Mouse (Mus musculus): ENCODE results near the gene Afm. TPM values are rescaled to one million over a fixed set of nuclear protein-coding genes. Genes with fewer than 3 reads are reported as not detected.

Afm gene
- polyA plus RNA-seq (2015; fragmentation: Nextera tagmentation; extraction: Ambion mirVana): 34.3 and 34.6 TPM in 2 replicates

- 54% methylated on average over 6 of the region's 6 CpGs for WGBS (ENCODE audit: insufficient replicate concordance)
- Histone ChIP-seq H3K9me3 (replicated peaks; ENCODE audit: control insufficient read depth, low read length) (no peaks in the 10 kb centered on the region), H3K9ac (ENCODE audit: low read depth, low read length) (no peak within 1 kb of the TSS), H3K27ac (ENCODE audit: low read length) (no peak within 1 kb of the TSS), H3K4me3 (ENCODE audit: low read depth, low read length) (no peak within 1 kb of the TSS; the same call in 1 of the 2 replicates), H3K36me3 (ENCODE audit: control insufficient read depth, insufficient read depth) (no peaks in the 10 kb centered on the region), H3K27me3 (ENCODE audit: control insufficient read depth, insufficient read depth, low read depth, low read length) (no peaks in the 10 kb centered on the region), H3K4me1 (ENCODE audit: control insufficient read depth, low read depth, low read length) (no peaks in the 10 kb centered on the region), H3K4me2 (ENCODE audit: low read depth, low read length) (peak within 1 kb of the TSS; percentile 36; the same call in 1 of the 2 replicates)
- peak; percentile 51; the same call in 1 of the 2 replicates for ATAC-seq (ENCODE audit: low read depth)
These were observed at the start of gene Afm for GRCm38 (mm10) chr5:90518356-90519100. Afm (plus strand) TSS chr5:90518932.

GRCm38 (mm10) chr5:90470836-90471235, 47.9 kb upstream of the Afm start:
- Histone ChIP-seq H3K9me3 (replicated peaks; ENCODE audit: control insufficient read depth, low read length) (no peaks in the 10 kb centered on the region), H3K36me3 (ENCODE audit: control insufficient read depth, insufficient read depth) (no peaks in the 10 kb centered on the region), H3K9ac (ENCODE audit: low read depth, low read length) (no peak overlapping the region), H3K4me3 (ENCODE audit: low read depth, low read length) (no peak overlapping the region), H3K4me1 (ENCODE audit: control insufficient read depth, low read depth, low read length) (no peaks in the 10 kb centered on the region), H3K27ac (ENCODE audit: low read length) (no peak overlapping the region), H3K27me3 (ENCODE audit: control insufficient read depth, insufficient read depth, low read depth, low read length) (no peaks in the 10 kb centered on the region), H3K4me2 (ENCODE audit: low read depth, low read length) (no peak overlapping the region)
- WGBS (ENCODE audit: insufficient replicate concordance): 60% methylated on average over 3 of the region's 3 CpGs
- ATAC-seq (ENCODE audit: low read depth): no peak

GRCm38 (mm10) chr5:90473902-90474301, 44.8 kb upstream of the Afm start:
- no peak for ATAC-seq (ENCODE audit: low read depth)
- Histone ChIP-seq H3K4me2 (ENCODE audit: low read depth, low read length) (no peak overlapping the region), H3K9me3 (replicated peaks; ENCODE audit: control insufficient read depth, low read length) (no peaks in the 10 kb centered on the region), H3K9ac (ENCODE audit: low read depth, low read length) (no peak overlapping the region), H3K36me3 (ENCODE audit: control insufficient read depth, insufficient read depth) (no peaks in the 10 kb centered on the region), H3K4me3 (ENCODE audit: low read depth, low read length) (no peak overlapping the region), H3K27ac (ENCODE audit: low read length) (no peak overlapping the region), H3K4me1 (ENCODE audit: control insufficient read depth, low read depth, low read length) (no peaks in the 10 kb centered on the region), H3K27me3 (ENCODE audit: control insufficient read depth, insufficient read depth, low read depth, low read length) (no peaks in the 10 kb centered on the region)
- WGBS (ENCODE audit: insufficient replicate concordance): 56% methylated on average over 4 of the region's 4 CpGs

- H3K27me3 ChIP-seq (ENCODE audit: control insufficient read depth, insufficient read depth, low read depth, low read length): no peaks in the 10 kb centered on the region
- H3K4me1 ChIP-seq (ENCODE audit: control insufficient read depth, low read depth, low read length): no peaks in the 10 kb centered on the region
- ATAC-seq (ENCODE audit: low read depth): no peak
- 67% methylated on average over 5 of the region's 5 CpGs for WGBS (ENCODE audit: insufficient replicate concordance)
- no peaks in the 10 kb centered on the region for H3K36me3 ChIP-seq (ENCODE audit: control insufficient read depth, insufficient read depth)
- no peaks in the 10 kb centered on the region for H3K9me3 ChIP-seq (replicated peaks; ENCODE audit: control insufficient read depth, low read length)
- H3K4me3 ChIP-seq (ENCODE audit: low read depth, low read length): no peak overlapping the region
- no peak overlapping the region for H3K9ac ChIP-seq (ENCODE audit: low read depth, low read length)
- no peak overlapping the region for H3K27ac ChIP-seq (ENCODE audit: low read length)
- no peak overlapping the region for H3K4me2 ChIP-seq (ENCODE audit: low read depth, low read length)
These were observed 44.4 kb upstream of the Afm start for GRCm38 (mm10) chr5:90474369-90474768.

GRCm38 (mm10) chr5:90476741-90477140, 42.0 kb upstream of the Afm start:
- Histone ChIP-seq H3K4me2 (ENCODE audit: low read depth, low read length) (no peak overlapping the region), H3K27ac (ENCODE audit: low read length) (no peak overlapping the region), H3K4me1 (ENCODE audit: control insufficient read depth, low read depth, low read length) (no peaks in the 10 kb centered on the region), H3K9me3 (replicated peaks; ENCODE audit: control insufficient read depth, low read length) (no peaks in the 10 kb centered on the region), H3K4me3 (ENCODE audit: low read depth, low read length) (no peak overlapping the region), H3K9ac (ENCODE audit: low read depth, low read length) (no peak overlapping the region), H3K27me3 (ENCODE audit: control insufficient read depth, insufficient read depth, low read depth, low read length) (no peaks in the 10 kb centered on the region), H3K36me3 (ENCODE audit: control insufficient read depth, insufficient read depth) (no peaks in the 10 kb centered on the region)
- WGBS (ENCODE audit: insufficient replicate concordance): 61% methylated on average over 3 of the region's 3 CpGs
- ATAC-seq (ENCODE audit: low read depth): no peak

DNA sequence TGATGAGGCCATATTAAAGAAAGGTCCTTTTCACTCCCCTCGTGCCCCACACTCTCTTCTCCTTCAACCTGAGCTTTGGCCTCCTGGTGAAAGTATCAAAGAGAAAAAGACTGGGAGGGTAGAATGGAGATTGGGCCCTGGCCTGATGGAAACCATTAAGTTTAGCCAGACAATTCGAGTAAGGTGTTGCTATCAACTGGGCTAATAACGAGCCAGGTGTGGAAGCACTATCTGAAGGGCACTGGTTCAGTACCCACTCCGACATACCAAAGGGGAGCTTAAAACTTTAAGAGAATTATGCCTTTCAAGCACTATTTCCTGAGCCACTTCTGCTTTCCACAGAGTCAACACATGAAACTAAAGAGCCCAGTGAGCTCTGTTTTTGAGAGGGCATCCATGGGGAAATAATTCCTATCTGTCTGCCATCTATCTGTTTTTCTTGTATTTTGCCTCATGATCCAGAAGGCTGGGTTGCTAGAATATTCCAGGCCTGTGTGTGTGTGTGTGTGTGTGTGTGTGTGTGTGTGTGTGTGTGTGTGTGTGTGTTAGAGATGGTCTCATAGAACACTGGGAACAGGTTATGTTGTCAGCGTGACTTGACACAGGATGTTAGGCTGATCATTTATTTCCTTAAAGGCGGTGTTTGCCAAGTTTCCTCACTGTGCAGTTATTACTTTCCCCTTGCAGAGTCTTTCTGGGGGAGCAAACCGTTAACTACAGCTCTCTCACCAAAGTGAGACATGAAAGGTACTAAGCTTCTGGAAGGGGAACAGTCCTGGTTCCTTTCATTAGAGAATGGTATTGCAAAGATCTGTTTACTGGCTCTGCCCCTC, 41.2 kb upstream of the Afm start:
- H3K36me3 ChIP-seq (ENCODE audit: control insufficient read depth, insufficient read depth): no peaks in the 10 kb centered on the region
- no peaks in the 10 kb centered on the region for H3K9me3 ChIP-seq (replicated peaks; ENCODE audit: control insufficient read depth, low read length)
- H3K27me3 ChIP-seq (ENCODE audit: control insufficient read depth, insufficient read depth, low read depth, low read length): no peaks in the 10 kb centered on the region
- WGBS (ENCODE audit: insufficient replicate concordance): 27% methylated on average over 7 of the region's 7 CpGs
- H3K4me3 ChIP-seq (ENCODE audit: low read depth, low read length): no peak overlapping the region
- no peak overlapping the region for H3K27ac ChIP-seq (ENCODE audit: low read length)
- H3K4me2 ChIP-seq (ENCODE audit: low read depth, low read length): no peak overlapping the region
- ATAC-seq (ENCODE audit: low read depth): peak; percentile 51
- no peaks in the 10 kb centered on the region for H3K4me1 ChIP-seq (ENCODE audit: control insufficient read depth, low read depth, low read length)
- no peak overlapping the region for H3K9ac ChIP-seq (ENCODE audit: low read depth, low read length)

- ATAC-seq (ENCODE audit: low read depth): no peak
- H3K9me3 ChIP-seq (replicated peaks; ENCODE audit: control insufficient read depth, low read length): no peaks in the 10 kb centered on the region
- peak overlapping the region; percentile 7; the same call in 1 of the 2 replicates for H3K27ac ChIP-seq (ENCODE audit: low read length)
- H3K4me1 ChIP-seq (ENCODE audit: control insufficient read depth, low read depth, low read length): no peaks in the 10 kb centered on the region; the same call in none of the 2 replicates
- no peak overlapping the region for H3K4me3 ChIP-seq (ENCODE audit: low read depth, low read length)
- WGBS (ENCODE audit: insufficient replicate concordance): 15% methylated on average over 1 of the region's 1 CpGs
- no peak overlapping the region for H3K9ac ChIP-seq (ENCODE audit: low read depth, low read length)
- H3K4me2 ChIP-seq (ENCODE audit: low read depth, low read length): no peak overlapping the region
- H3K27me3 ChIP-seq (ENCODE audit: control insufficient read depth, insufficient read depth, low read depth, low read length): no peaks in the 10 kb centered on the region
- H3K36me3 ChIP-seq (ENCODE audit: control insufficient read depth, insufficient read depth): no peaks in the 10 kb centered on the region
These were observed 39.8 kb upstream of the Afm start for GRCm38 (mm10) chr5:90478886-90479285.

DNA sequence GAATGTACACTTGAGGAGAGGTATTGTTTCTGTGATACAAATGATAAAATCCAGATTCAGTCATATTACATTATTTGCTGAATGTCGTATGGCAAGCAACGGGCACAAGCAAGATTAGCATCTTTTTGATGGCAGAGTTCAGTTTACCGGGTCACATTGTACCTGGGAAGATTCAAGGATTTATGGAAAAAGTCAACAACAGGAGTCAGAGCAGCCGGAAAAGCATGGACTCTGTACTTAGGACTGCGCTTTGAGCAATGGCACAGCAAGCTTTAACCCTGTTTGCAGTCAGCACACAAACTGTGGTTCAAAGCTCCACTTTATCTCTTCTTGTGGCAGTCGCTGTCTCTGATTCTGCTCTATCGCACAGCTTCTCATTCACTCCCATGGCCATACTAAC, 33.1 kb upstream of the Afm start:
- 60% methylated on average over 7 of the region's 7 CpGs for WGBS (ENCODE audit: insufficient replicate concordance)
- Histone ChIP-seq H3K36me3 (ENCODE audit: control insufficient read depth, insufficient read depth) (no peaks in the 10 kb centered on the region), H3K27ac (ENCODE audit: low read length) (peak overlapping the region; percentile 74)

DNA sequence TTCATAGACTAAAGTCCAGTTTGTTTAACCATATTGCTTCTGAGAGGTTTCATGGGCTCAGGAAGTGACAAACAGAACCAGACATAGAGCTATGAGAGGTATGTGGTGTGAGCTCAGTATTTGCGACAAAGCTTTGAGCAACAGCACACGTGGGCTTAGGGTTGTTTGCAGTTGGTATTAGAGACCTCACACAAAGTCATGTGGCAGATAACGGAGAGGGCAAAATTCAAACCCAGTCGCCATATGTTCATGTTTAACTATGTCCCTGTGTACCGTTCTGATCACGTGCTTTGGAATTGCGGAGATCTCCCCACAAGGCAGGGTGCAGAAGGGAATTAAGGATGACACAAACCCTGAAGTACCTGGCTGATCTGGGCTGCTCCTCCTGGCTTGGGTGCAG, 30.4 kb upstream of the Afm start:
- 56% methylated on average over 7 of the region's 7 CpGs for WGBS (ENCODE audit: insufficient replicate concordance)
- Histone ChIP-seq H3K27me3 (ENCODE audit: control insufficient read depth, insufficient read depth, low read depth, low read length) (no peaks in the 10 kb centered on the region), H3K9ac (ENCODE audit: low read depth, low read length) (no peak overlapping the region), H3K27ac (ENCODE audit: low read length) (peak overlapping the region; percentile 77), H3K4me1 (ENCODE audit: control insufficient read depth, low read depth, low read length) (no peaks in the 10 kb centered on the region; the same call in none of the 2 replicates), H3K9me3 (replicated peaks; ENCODE audit: control insufficient read depth, low read length) (no peaks in the 10 kb centered on the region), H3K36me3 (ENCODE audit: control insufficient read depth, insufficient read depth) (no peaks in the 10 kb centered on the region), H3K4me2 (ENCODE audit: low read depth, low read length) (no peak overlapping the region), H3K4me3 (ENCODE audit: low read depth, low read length) (no peak overlapping the region)
- ATAC-seq (ENCODE audit: low read depth): peak; percentile 77

More for the DNA sequence above, 33.1 kb upstream of the Afm start:
- ATAC-seq (ENCODE audit: low read depth): peak; percentile 39
- H3K9ac ChIP-seq (ENCODE audit: low read depth, low read length): no peak overlapping the region
- H3K27me3 ChIP-seq (ENCODE audit: control insufficient read depth, insufficient read depth, low read depth, low read length): no peaks in the 10 kb centered on the region
- no peak overlapping the region for H3K4me2 ChIP-seq (ENCODE audit: low read depth, low read length)
- no peak overlapping the region for H3K4me3 ChIP-seq (ENCODE audit: low read depth, low read length)
- H3K9me3 ChIP-seq (replicated peaks; ENCODE audit: control insufficient read depth, low read length): no peaks in the 10 kb centered on the region
- H3K4me1 ChIP-seq (ENCODE audit: control insufficient read depth, low read depth, low read length): no peaks in the 10 kb centered on the region; the same call in none of the 2 replicates
